Mouse (Mus musculus) hindbrain, embryonic 11.5 days (tissue): ENCODE data around the gene Adgrg3. TPM values are rescaled to one million over a fixed set of nuclear protein-coding genes. Genes with fewer than 3 reads are reported as not detected.

Source experiments
- ATAC-seq: fragments of 200-750 bp; cut with Nextera tagmentation; 2 replicates; pipeline ENCODE4 v1.8.0; 2017; ENCODE audit warnings: mild to moderate bottlenecking, moderate TSS enrichment, moderate library complexity; ENCODE audit not compliant: low FRiP score
- DNase-seq: peaks from one replicate; pipeline ENCODE4 v3.0.0-alpha.2; 2015; ENCODE audit warnings: low spot score
- H3K27ac ChIP-seq: fragments of 300-500 bp; sonication (generic); 2 replicates; pipeline ENCODE4 v1.5.1; 2014; ENCODE audit warnings: mild to moderate bottlenecking, low read depth, low read length
- H3K27me3 ChIP-seq: fragments of 300-500 bp; sonication (generic); 2 replicates; pipeline ENCODE4 v1.6.1; 2014; ENCODE audit warnings: mild to moderate bottlenecking, low read length, moderate library complexity, mixed read lengths; ENCODE audit not compliant: control insufficient read depth, insufficient read depth
- H3K36me3 ChIP-seq: fragments of 300-500 bp; sonication (generic); 2 replicates; pipeline ENCODE4 v1.6.1; 2014; ENCODE audit warnings: mild to moderate bottlenecking, low read length, moderate library complexity, mixed read lengths; ENCODE audit not compliant: control insufficient read depth, insufficient read depth
- H3K4me1 ChIP-seq: fragments of 300-500 bp; sonication (generic); replicated peaks from 2 replicates; pipeline ENCODE4 v1.6.1; 2014; ENCODE audit warnings: low read length, mixed read lengths; ENCODE audit not compliant: control insufficient read depth, insufficient read depth
- H3K4me2 ChIP-seq: fragments of 300-500 bp; sonication (generic); replicated peaks from 2 replicates; pipeline ENCODE4 v1.6.1; 2014; ENCODE audit warnings: mild to moderate bottlenecking, low read depth, low read length
- H3K4me3 ChIP-seq: fragments of 300-500 bp; sonication (generic); 2 replicates; pipeline ENCODE4 v1.5.1; 2014; ENCODE audit warnings: low read depth, low read length
- H3K9ac ChIP-seq: fragments of 300-500 bp; sonication (generic); 2 replicates; pipeline ENCODE4 v1.6.1; 2014; ENCODE audit warnings: low read depth, low read length
- H3K9me3 ChIP-seq: fragments of 300-500 bp; sonication (generic); 2 replicates; pipeline ENCODE4 v1.6.1; 2016; ENCODE audit warnings: low read length; ENCODE audit not compliant: control insufficient read depth
- WGBS: fragments of 180-500 bp; shearing (Covaris S2); extraction: QIAGEN DNeasy Blood & Tissue Kit; methylation state at CpG from one replicate; pipeline ENCODE4 v1.1.7; 2014; 5-methylcytosine and 5-hydroxymethylcytosine counted together
- polyA plus RNA-seq: library from polyadenylated mRNA; unstranded; fragments of >200 nt; fragmentation: Nextera tagmentation; extraction: Ambion mirVana; gene quantifications from 2 replicates; pipeline ENCODE4 v1.2.1, GENCODE M21; 2014

Gene Adgrg3
- polyA plus RNA-seq, 1 experiment from 2014 or later, result 4.7 TPM

DNA sequence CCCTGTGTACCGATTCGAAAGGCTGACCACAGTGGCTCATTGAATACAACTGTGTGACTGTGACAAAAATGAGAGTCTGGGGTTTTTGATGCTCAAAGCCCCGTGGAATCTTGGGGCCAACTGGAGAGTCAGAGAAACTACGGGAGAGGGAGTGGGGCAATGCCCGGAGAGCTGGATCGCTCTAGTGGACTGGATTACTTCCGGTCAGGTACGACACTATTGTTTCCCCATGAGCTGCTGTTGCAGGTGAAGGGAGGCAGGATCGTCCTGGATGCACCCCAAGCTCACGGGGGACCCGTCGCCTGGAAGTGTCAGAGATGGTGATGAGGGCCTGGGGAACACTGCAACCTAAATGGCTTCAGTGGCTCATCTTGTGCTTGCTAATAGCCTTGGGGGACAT, 21.5 kb upstream of the Adgrg3 start:
- H3K27ac ChIP-seq, result peak overlapping the region; percentile 96
- peak overlapping the region; percentile 47 for H3K4me3 ChIP-seq
- ATAC-seq, result no peak
- DNase-seq, result peak; percentile 38
- H3K4me2 ChIP-seq, result peak overlapping the region; percentile 67
- no peaks in the 10 kb centered on the region for H3K36me3 ChIP-seq
- H3K9me3 ChIP-seq, result no peaks in the 10 kb centered on the region
- 41% methylated on average over 12 of the region's 12 CpGs for WGBS
- peak overlapping the region; percentile 98 for H3K9ac ChIP-seq
- H3K4me1 ChIP-seq, result peaks cover 38% of the 10 kb centered on the region
- no peaks in the 10 kb centered on the region for H3K27me3 ChIP-seq

DNA sequence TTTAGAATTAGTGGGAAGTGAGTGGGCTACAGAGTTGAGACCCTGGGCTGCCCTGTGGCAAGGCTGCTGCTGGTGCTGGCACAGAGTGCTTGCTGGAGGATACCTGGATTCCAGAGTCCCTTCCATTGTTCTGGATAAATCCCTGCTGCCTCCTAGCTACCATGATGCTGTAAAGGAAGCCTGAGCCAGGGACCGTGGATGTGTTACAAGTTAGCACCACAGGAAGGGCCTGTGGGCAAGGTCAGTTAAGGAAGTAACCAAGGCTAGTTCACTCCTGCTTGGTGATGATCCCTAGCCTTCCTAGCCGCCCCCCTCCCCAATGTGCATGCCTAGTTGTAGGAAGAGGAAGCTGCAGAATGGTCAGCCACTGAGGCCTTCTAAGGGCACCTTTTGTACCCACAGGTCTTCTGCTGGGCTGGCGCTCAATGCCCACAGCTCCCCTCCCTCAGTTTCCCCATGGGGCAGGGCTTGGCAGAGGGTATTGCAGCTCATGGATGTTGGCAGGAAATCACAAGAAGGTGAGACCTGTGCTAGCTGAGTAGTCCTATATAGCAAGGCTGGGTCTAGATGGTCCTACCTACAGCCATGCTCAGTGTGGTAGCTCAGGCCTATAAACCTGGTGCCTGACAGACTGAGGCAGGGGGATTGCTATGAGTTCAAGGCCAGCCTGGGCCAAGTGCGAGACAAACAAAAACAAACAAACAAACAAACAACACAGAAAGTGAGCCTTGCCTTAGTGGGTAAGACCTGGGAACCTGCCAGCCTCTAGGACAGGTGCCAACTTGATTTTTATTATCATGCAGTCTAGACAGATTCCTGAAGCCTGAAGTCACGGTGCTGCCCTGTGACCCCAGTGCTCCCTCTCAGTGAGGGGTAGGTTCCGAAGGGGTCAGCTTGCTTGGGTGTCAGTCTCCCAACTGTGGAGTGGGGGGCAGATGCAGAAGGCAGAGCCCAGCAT, 20.3 kb upstream of the Adgrg3 start:
- Histone ChIP-seq H3K4me3 (peak overlapping the region; percentile 47), H3K9me3 (no peaks in the 10 kb centered on the region), H3K27me3 (no peaks in the 10 kb centered on the region), H3K4me2 (peak overlapping the region; percentile 67), H3K27ac (peak overlapping the region; percentile 96), H3K9ac (peak overlapping the region; percentile 98), H3K4me1 (peaks cover 44% of the 10 kb centered on the region), H3K36me3 (no peaks in the 10 kb centered on the region)
- DNase-seq (no peak), ATAC-seq (no peak)
- WGBS, result 54% methylated on average over 6 of the region's 6 CpGs

DNA sequence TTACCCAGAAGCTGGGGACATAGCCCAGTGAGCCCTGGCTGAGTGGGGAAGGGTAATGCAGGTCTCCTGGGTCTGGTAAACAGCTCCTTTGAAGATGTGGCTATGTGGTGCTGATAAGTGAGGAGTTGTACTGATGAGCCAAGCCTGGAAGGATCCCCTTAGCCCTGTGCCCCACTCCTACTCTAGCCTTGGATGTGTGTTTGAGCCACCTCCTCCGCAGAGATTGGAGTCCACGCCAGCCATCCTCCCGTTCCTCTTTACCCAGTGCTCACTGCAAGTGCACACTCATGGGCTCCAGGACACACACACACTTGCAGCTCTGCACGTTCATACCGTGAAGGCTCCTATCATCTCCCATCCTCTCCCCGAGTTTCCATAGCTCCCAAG, 19.6 kb upstream of the Adgrg3 start:
- H3K9me3 ChIP-seq, result no peaks in the 10 kb centered on the region
- WGBS, result 74% methylated on average over 6 of the region's 6 CpGs
- H3K27me3 ChIP-seq, result no peaks in the 10 kb centered on the region
- peak overlapping the region; percentile 47 for H3K4me3 ChIP-seq
- peaks cover 39% of the 10 kb centered on the region for H3K4me1 ChIP-seq
- peak overlapping the region; percentile 67 for H3K4me2 ChIP-seq
- peak overlapping the region; percentile 96 for H3K27ac ChIP-seq
- ATAC-seq, result no peak
- DNase-seq, result no peak
- H3K9ac ChIP-seq, result peak overlapping the region; percentile 98
- H3K36me3 ChIP-seq, result no peaks in the 10 kb centered on the region

DNA sequence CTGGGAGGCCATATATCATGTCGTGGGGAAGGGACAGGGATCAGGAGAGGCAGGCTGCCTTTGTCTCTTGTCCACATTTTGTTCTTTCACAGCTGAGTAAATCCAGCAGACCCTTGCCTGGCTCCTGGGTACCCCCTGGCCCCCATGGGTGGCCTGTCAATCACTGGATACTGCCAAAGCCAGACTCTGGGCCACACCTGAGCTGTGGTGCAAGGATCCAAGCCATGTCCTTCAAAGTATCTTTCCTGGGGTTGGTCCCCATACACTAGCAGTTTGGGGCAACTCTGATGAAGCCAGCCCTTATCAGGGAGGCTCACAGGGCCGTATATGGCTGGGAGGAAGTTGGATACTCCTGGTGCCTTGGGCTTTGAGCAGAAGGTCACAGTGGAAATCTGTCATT, 19.1 kb upstream of the Adgrg3 start:
- peak overlapping the region; percentile 67 for H3K4me2 ChIP-seq
- 42% methylated on average over 2 of the region's 2 CpGs for WGBS
- peaks cover 4% of the 10 kb centered on the region for H3K36me3 ChIP-seq
- H3K9ac ChIP-seq, result peak overlapping the region; percentile 98
- peak overlapping the region; percentile 47 for H3K4me3 ChIP-seq
- no peak for DNase-seq
- H3K9me3 ChIP-seq, result no peaks in the 10 kb centered on the region
- peak overlapping the region; percentile 96 for H3K27ac ChIP-seq
- no peaks in the 10 kb centered on the region for H3K27me3 ChIP-seq
- H3K4me1 ChIP-seq, result peaks cover 36% of the 10 kb centered on the region
- ATAC-seq, result no peak

DNA sequence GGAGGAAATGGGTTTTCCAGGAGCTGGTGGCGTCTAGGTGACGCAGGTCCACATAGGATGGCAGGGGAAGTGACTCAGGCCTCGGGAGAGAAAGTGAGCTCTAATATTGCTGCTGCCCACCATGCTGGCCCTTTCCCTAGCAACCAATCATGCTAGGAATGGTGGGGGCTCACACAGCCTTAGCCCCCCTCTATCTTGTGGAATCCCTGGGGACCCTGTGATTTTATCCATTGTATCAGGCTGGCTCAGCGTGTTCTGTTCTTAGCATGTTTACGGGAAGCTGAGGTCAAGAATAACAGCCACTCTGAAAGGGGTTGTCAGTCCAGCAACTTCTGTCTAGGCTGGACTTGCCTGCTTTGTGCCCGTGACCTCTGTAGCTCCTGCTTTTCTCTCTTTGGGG, 18.5 kb upstream of the Adgrg3 start:
- Histone ChIP-seq H3K9me3 (no peaks in the 10 kb centered on the region), H3K4me3 (peak overlapping the region; percentile 47), H3K4me1 (peaks cover 34% of the 10 kb centered on the region), H3K27me3 (no peaks in the 10 kb centered on the region), H3K36me3 (peaks cover 10% of the 10 kb centered on the region), H3K27ac (peak overlapping the region; percentile 96), H3K4me2 (peak overlapping the region; percentile 67), H3K9ac (peak overlapping the region; percentile 98)
- 47% methylated on average over 6 of the region's 6 CpGs for WGBS
- DNase-seq, result no peak
- no peak for ATAC-seq

DNA sequence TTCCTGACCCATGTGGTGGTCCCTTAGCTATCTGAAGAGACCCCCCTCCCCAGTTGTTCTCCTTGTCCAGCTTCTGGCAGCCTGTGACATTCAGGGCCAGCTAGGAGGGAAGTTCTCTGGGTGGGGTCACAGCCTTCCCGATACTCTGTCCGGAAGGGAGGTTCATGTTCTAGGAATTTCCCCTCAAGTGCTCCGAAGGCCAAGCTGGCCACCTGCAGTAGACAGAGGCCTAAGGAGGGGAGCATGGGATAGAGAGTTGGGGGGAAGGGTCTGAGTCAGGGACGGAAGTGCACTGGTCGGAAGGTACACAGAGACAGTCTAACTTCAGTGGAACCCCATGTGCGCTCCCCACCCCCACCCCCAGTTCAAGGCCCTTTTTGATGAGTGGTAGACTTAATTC, 17.5 kb upstream of the Adgrg3 start:
- H3K4me1 ChIP-seq, result peaks cover 34% of the 10 kb centered on the region
- no peaks in the 10 kb centered on the region for H3K27me3 ChIP-seq
- peak overlapping the region; percentile 50; the same call in 1 of the 2 replicates for H3K9ac ChIP-seq
- peaks cover 12% of the 10 kb centered on the region for H3K36me3 ChIP-seq
- peak overlapping the region; percentile 41 for H3K4me2 ChIP-seq
- DNase-seq (no peak), ATAC-seq (no peak)
- no peaks in the 10 kb centered on the region for H3K9me3 ChIP-seq
- peak overlapping the region; percentile 96 for H3K27ac ChIP-seq
- WGBS, result 61% methylated on average over 6 of the region's 6 CpGs
- H3K4me3 ChIP-seq, result peak overlapping the region; percentile 22

DNA sequence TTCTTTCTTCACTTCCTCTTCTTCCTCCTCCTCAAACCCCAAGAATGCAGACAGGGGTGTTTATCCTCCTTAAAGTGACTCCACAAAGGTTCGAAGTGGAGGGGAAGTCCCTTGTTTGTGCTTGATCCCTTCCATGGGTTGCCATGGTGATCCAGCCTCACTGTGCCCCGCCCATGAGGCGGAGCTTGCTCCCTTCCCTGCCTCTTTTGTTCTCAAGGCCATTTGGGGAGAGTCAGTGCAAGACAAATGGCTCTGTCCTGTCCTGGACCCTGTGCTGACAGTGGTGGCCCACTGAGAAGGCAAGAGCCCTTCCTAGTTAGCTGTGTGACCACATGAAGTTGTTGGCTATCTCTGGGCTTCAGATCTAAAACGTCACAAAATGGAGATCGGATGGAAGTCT, 16.8 kb upstream of the Adgrg3 start:
- peaks cover 34% of the 10 kb centered on the region for H3K4me1 ChIP-seq
- peak overlapping the region; percentile 96 for H3K27ac ChIP-seq
- H3K4me3 ChIP-seq, result no peak overlapping the region

DNA sequence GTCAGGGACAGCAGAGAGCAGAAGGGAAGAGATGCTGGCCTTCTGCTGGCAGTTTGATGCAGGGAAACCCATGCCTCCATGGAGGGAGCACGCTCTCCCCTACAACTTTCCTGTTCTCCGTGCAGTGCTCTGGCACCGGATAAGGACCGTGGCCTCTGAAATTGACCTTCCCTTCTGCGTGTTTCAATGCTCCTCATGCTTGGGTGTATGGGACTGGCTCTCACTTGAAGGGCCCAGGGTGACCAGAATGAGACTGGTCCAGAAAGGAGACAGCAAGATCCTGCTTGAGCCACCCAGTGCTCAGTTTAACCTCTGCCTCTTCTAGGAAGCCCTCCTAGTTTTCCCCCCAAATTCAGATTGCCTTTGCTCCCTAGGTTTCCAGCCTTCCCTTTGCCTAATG, 16.3 kb upstream of the Adgrg3 start:
- Histone ChIP-seq H3K4me2 (peak overlapping the region; percentile 14), H3K4me3 (no peak overlapping the region), H3K9me3 (no peaks in the 10 kb centered on the region), H3K36me3 (peaks cover 18% of the 10 kb centered on the region), H3K4me1 (peaks cover 34% of the 10 kb centered on the region), H3K9ac (peak overlapping the region; percentile 31; the same call in 1 of the 2 replicates), H3K27me3 (no peaks in the 10 kb centered on the region), H3K27ac (peak overlapping the region; percentile 96)
- DNase-seq, result no peak
- WGBS, result 74% methylated on average over 5 of the region's 5 CpGs
- peak; percentile 13 for ATAC-seq

More for the DNA sequence above, 16.8 kb upstream of the Adgrg3 start:
- Histone ChIP-seq H3K36me3 (peaks cover 14% of the 10 kb centered on the region), H3K4me2 (peak overlapping the region; percentile 41), H3K9me3 (no peaks in the 10 kb centered on the region), H3K27me3 (no peaks in the 10 kb centered on the region), H3K9ac (peak overlapping the region; percentile 31; the same call in 1 of the 2 replicates)
- DNase-seq (peak; percentile 92), ATAC-seq (peak; percentile 81)
- 18% methylated on average over 5 of the region's 5 CpGs for WGBS
